Mouse (Mus musculus): ENCODE measurements around the gene Alcam. TPM values are rescaled to one million over a fixed set of nuclear protein-coding genes. Genes with fewer than 3 reads are reported as not detected.

Gene Alcam
- polyA plus RNA-seq (2012; rRNA removed) = 45.3 and 51.3 TPM in 2 replicates

GRCm38 (mm10) chr16:52453971-52454514 is at the start of gene Alcam:
Gene Alcam (minus strand): TSS chr16:52454074.

Measured in central nervous system, embryonic 14 days (tissue).